Mouse (Mus musculus) embryonic facial prominence, embryonic 10.5 days (tissue): Measurements from ENCODE around the gene Zfp287. TPM values are rescaled to one million over a fixed set of nuclear protein-coding genes. Genes with fewer than 3 reads are reported as not detected.

ENCODE experiments used
- DNase-seq: peaks from one replicate; pipeline ENCODE4 v3.0.0-alpha.2; 2017; ENCODE audit warnings: low spot score
- H3K27ac ChIP-seq: fragments of 300-500 bp; sonication (generic); replicated peaks from 2 replicates; pipeline ENCODE4 v1.5.1; 2016; ENCODE audit warnings: mild to moderate bottlenecking
- H3K27me3 ChIP-seq: fragments of 300-500 bp; sonication (generic); replicated peaks from 2 replicates; pipeline ENCODE4 v1.6.1; 2016; ENCODE audit warnings: low read depth, mild to moderate bottlenecking; ENCODE audit not compliant: poor library complexity, severe bottlenecking
- H3K36me3 ChIP-seq: fragments of 300-500 bp; sonication (generic); replicated peaks from 2 replicates; pipeline ENCODE4 v1.6.1; 2016; ENCODE audit warnings: mild to moderate bottlenecking, moderate library complexity
- H3K4me1 ChIP-seq: fragments of 300-500 bp; sonication (generic); 2 replicates; pipeline ENCODE4 v1.6.1; 2016
- H3K4me3 ChIP-seq: fragments of 300-500 bp; sonication (generic); 2 replicates; pipeline ENCODE4 v1.5.1; 2016; ENCODE audit warnings: mild to moderate bottlenecking, moderate library complexity
- H3K9me3 ChIP-seq: fragments of 300-500 bp; sonication (generic); 2 replicates; pipeline ENCODE4 v1.6.1; 2016; ENCODE audit warnings: mild to moderate bottlenecking
- WGBS: fragments of 180-500 bp; shearing (Covaris S2); methylation state at CpG from one replicate; pipeline ENCODE4 v1.1.7; 2016; 5-methylcytosine and 5-hydroxymethylcytosine counted together
- polyA plus RNA-seq: library from polyadenylated mRNA; unstranded; fragments of >200 nt; fragmentation: Nextera tagmentation; extraction: Ambion mirVana; gene quantifications from 2 replicates; pipeline ENCODE4 v1.2.1, GENCODE M21; 2016

Gene Zfp287
- polyA plus RNA-seq, 1 experiment from 2014 or later, result 14.3 TPM

GRCm38 (mm10) chr11:62651563-62651962 is 80.1 kb downstream of the Zfp287 start:
- WGBS, result 89% methylated on average over 3 of the region's 3 CpGs
- Histone ChIP-seq H3K27ac (no peak overlapping the region), H3K36me3 (peaks cover 56% of the 10 kb centered on the region), H3K4me1 (peaks cover 41% of the 10 kb centered on the region), H3K9me3 (no peaks in the 10 kb centered on the region), H3K4me3 (no peak overlapping the region), H3K27me3 (no peaks in the 10 kb centered on the region)
- DNase-seq, result no peak

Other genes with a start within 250 kb of the Zfp287 start
- gene Cenpv, start 192.6 kb downstream of the Zfp287 start, polyA plus RNA-seq, result 23.0 and 25.4 TPM in 2 replicates
- gene Ubb, start 180.7 kb downstream of the Zfp287 start, polyA plus RNA-seq, result 3,487 and 3,558 TPM in 2 replicates
- 2.6 and 3.8 TPM in 2 replicates for gene Trpv2, start 157.4 kb downstream of the Zfp287 start, polyA plus RNA-seq
- 11.2 and 12.9 TPM in 2 replicates for gene Lrrc75a, start 83.4 kb downstream of the Zfp287 start, polyA plus RNA-seq
- gene Mmgt2, start 83.2 kb downstream of the Zfp287 start, polyA plus RNA-seq, result 41.9 and 44.2 TPM in 2 replicates
- not detected in 2 replicates for gene Gm10428, start 21.2 kb upstream of the Zfp287 start, polyA plus RNA-seq
- gene Zfp286, start 57.6 kb upstream of the Zfp287 start, polyA plus RNA-seq, result 25.6 and 28.5 TPM in 2 replicates
- 2.9 and 3.7 TPM in 2 replicates for gene Trim16, start 88.3 kb upstream of the Zfp287 start, polyA plus RNA-seq
- 0.40 and 0.81 TPM in 2 replicates for gene Fbxw10, start 115.2 kb upstream of the Zfp287 start, polyA plus RNA-seq
- 45.4 and 50.0 TPM in 2 replicates for gene Tvp23b, start 147.6 kb upstream of the Zfp287 start, polyA plus RNA-seq
- 0.29 TPM in 1 of 2 replicates, not detected in the other for gene Cdrt4, start 219.3 kb upstream of the Zfp287 start, polyA plus RNA-seq